Mouse (Mus musculus) activated CD4-positive, CD25-positive, alpha-beta regulatory T cell, adult 4 months (primary cell): ENCODE data around the gene Tmeff2. TPM values are rescaled to one million over a fixed set of nuclear protein-coding genes. Genes with fewer than 3 reads are reported as not detected.
"Not testable (repeated sequence)": the region's sequence is repeated elsewhere in the genome, so short reads cannot be mapped to it uniquely, and the experiment has no call there.

Experiments used
- ATAC-seq: one replicate; pipeline ENCODE4 v1.8.0; 2017
- polyA plus RNA-seq, 2 experiments: library from polyadenylated mRNA; unstranded; fragments of 100-300 nt; shearing (Covaris generic); gene quantifications; one replicate each; pipeline ENCODE4 v1.2.1; 2017

The Tmeff2 gene
- polyA plus RNA-seq: 1 to 10 TPM in 1 of 2 experiments, not detected in 1; 1.8 TPM

GRCm38 (mm10) chr1:50900386-50900785, at the start of gene Tmeff2:
Gene Tmeff2, plus strand, starts transcription at chr1:50900647.
- not testable (repeated sequence) for ATAC-seq

- ATAC-seq: no peak
Measured at GRCm38 (mm10) chr1:50861515-50861914, 38.9 kb upstream of the Tmeff2 start.

DNA sequence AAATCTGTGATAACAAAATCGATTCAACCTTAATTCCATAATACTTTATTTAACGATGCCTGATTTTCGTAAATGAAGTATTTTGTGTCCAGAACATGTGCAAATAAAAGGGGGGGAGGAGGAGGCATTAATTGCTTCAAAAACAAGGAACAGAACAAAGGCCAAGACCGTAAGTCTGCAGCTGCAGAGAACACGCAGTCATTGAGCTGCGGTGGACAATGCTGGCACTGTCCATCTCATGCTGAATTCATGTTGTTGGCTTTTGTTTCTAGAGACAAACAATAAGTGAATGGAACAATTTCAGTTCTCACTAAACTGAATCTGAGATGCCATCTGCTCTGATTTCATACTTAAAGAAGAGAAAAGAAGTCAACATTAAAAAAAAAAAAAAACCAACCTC, 2.8 kb upstream of the Tmeff2 start:
- no peak for ATAC-seq

- ATAC-seq: no peak
Measured at GRCm38 (mm10) chr1:50924838-50925355, 24.4 kb downstream of the Tmeff2 start.

- no peak for ATAC-seq
Measured at GRCm38 (mm10) chr1:50925356-50925921, 25.0 kb downstream of the Tmeff2 start.

- ATAC-seq: no peak
Measured at GRCm38 (mm10) chr1:50926374-50927060, 26.1 kb downstream of the Tmeff2 start.

GRCm38 (mm10) chr1:50927077-50927611, 26.7 kb downstream of the Tmeff2 start:
- ATAC-seq: no peak

DNA sequence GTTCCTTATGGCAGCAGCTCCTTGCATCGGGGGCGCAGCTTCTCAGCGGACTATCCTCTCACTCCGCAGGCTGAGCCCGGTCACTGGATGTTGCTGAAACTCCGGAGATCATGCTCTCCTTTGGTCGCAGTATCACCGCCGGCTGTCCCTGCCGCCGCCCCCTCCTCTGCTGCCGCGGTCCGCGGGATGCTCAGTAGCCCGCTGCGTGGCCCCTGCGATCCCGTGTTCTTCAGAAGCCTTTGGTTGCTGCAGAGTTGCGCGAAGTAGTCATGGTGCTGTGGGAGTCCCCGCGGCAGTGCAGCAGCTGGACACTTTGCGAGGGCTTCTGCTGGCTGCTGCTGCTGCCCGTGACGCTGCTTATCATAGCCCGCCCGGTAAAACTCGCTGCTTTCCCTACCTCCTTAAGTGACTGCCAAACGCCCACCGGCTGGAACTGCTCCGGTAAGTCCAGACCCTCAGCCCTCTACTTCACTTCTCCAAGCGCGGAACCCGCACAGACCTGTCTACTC, 27.3 kb downstream of the Tmeff2 start:
- ATAC-seq: no peak

- ATAC-seq: no peak
Measured at GRCm38 (mm10) chr1:50928776-50929175, 28.3 kb downstream of the Tmeff2 start.

DNA sequence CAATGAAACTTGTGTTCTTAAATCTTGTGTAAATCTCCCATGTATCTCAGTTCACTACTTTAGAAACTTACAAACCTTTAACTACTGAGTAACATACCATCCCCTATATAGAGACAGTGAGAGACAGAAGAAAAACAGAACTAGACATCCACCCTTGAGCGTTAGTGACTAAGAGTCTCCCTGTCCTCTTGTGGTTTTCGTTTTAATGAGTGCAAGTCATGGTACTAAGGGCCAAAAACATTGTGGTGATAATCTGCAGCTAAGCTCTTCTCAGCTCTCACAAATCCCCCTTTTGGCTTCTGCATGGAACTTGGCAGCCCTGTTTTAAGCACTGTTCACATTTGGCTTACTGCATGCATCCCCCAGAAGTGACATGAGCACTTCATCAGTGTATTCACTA, 34.6 kb downstream of the Tmeff2 start:
- ATAC-seq: no peak

DNA sequence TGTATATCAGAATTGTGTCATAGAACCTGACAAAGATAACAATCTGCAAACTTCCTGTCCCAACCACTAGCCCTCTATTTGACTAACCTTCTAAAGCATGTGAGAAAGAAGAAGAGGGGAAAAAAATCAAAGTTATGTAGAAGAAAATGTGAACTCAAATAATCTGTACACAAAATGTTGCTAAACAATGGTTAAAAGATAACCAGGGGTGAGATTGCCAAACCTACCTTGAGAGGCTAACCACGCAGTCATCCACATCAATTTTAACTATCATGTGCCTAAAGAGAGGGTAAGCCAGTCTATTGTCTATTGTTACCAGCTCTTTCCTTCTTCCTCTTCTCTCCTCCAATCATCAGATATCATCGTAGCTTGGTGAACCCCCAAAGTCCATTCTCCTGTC, 35.0 kb downstream of the Tmeff2 start:
- ATAC-seq: no peak

DNA sequence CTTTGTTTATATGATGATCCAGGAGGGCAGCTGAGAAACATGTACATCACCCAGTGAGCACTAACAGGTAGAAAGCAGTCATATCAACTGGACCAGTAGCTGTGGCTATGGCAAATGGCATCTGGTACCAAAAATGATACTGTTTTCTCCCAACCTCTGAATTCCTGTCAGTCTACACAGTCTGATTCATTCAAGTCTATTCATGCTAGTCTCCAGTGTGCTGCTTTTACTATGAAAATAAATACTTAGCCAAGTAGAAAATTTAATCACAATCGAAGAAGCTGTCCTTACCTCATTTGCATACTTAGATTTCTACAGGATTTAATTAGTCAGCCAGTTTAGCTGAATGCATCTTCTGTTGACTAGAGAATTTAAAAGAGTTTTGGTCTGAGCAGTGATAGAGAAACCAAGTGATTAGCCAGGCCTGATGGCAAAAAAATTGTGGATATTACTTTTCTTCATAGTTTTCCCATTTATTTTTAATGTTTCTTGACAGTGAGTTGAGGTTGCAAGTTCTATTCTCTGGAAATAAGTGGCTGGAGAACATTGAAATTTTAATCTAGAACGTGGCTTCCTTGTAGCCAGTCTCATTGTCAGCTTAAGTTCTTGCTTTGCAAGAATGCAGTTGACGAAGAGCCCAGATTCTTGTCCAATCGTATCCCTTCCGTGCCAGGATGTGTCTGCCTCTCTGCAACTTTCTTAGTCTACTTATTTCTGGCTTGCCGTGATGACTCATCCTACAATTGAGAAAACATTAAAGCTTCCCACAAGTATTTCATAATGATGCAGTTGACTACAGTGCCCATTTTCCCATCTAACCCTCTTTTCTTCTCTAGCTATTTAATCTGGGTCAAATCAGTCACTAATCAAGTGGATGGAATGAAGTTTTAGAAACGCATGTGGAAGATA, 39.9 kb downstream of the Tmeff2 start:
- no peak for ATAC-seq

DNA sequence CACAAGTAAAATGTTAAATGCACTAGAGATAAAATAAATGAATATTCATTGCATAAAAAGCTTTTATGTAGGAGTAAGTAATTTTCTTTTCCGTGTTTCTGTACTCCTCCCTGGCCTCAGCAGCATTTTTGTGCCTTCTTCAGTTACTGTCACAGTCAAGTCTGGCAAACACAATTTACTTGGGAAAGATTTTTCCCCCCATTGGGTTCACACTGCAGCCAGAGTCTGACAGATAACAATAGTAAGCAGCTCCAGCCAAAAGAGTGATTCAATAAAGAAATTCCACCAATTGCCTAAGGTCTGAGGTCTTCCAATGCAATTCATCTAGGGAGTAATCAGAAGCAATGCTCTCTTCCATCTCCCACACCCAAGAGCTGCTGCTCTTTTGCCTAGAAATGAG, 48.1 kb downstream of the Tmeff2 start:
- ATAC-seq: no peak

- no peak for ATAC-seq
Measured at GRCm38 (mm10) chr1:50958844-50959243, 58.4 kb downstream of the Tmeff2 start.

DNA sequence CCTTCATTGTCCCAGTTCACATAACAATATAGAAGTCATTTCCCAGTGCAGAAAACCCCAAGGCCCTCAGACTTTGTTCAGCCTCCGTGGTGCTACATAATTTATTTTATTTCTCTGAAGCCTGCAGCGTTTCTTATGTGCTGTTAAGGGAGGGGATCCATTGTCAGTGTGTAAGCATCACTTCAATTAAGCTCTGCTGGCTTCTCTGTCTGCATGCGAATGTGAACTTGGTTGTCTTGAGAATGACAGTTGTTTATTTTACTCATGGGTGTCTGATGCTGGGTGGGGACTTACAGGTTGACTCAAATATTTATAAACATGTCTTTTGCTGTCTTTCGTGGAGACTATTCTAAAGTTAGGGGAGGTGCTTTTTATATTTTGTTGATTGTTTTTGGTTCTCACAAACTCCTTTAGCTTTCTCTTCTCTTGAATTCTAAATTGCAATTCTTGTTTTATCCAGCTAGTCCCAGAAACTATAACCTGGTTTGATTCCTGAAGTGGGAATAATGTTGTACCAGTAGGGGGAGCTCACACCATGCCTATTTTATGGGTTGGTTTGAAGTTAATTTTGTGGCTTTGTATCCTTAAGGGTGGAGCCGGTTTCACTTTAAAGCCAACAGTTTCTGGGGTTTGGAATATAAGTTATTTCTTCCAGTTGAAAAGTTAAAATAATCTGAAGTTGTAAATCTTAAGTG, 61.7 kb downstream of the Tmeff2 start:
- peak; percentile 32 for ATAC-seq

DNA sequence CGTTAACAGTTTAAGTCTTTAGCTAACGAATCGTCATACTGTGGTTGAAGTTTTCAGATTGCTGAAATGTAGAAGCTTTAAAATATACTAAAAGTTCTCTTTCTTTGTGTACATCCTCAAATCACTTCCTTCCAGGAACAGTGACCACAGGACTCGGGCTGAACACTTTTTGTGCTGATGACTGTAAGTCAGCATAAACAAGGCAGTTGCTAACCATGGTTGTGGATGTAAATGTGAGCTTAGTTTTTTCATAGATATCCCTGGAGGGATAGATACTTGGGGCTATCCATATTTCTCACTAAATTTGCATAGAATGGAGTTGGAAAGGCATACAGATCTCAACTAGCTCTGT, 62.2 kb downstream of the Tmeff2 start:
- ATAC-seq: no peak

- ATAC-seq: no peak
Measured at GRCm38 (mm10) chr1:50969685-50970084, 69.2 kb downstream of the Tmeff2 start.

GRCm38 (mm10) chr1:50970853-50971252, 70.4 kb downstream of the Tmeff2 start:
- ATAC-seq: no peak

DNA sequence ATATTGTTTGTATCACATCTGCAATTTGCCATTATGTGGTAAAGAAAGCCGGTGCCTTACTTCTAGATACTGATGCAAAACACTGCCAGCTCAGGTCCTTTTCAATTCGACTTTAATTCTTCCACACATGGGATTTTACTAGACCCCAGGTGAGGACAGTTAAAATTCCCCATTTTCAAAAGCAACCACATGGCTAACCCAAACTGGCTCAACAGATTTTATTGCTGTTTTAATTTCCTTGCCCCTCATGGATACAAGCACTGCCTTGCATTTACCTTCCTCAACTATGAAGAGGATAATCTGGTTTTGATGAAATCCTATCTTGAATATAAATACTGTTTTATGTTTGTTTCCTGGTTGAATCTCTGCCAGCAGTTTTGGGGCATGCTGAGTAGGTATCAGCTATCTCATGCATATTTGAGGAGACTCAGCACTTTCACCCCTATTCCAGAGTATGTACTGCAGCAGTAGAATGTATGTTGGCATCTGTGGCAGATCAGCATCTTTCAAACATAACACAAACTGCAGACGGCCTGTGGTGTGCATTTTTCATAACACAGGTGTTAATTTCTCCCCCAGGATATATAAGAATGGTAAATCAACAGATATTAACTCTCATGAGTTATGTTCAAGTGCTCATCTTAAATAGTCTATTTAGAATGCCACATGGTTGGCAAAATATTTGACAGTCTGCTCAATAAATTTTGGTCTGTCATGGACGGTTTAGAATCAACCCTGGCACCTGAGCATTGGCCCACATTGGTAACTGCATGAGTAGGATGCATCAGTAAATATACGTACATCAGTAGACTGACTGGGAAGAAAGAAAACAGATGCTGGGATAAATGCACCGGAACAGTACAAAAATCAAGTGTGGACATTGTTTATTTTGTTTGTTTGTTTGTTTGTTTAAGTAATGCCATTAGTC, 72.3 kb downstream of the Tmeff2 start:
- ATAC-seq: no peak

GRCm38 (mm10) chr1:50979358-50980081, 79.1 kb downstream of the Tmeff2 start:
- no peak for ATAC-seq
